Mouse (Mus musculus) G1E (cell line): ENCODE measurements around the gene Tagln.

ENCODE experiments used
- CTCF ChIP-seq: IDR thresholded peaks from 2 replicates; pipeline ENCODE4 v1.5.1; 2012; ENCODE audit warnings: low read depth, low read length, inconsistent platforms, mixed read lengths
- GATA1 ChIP-seq: IDR thresholded peaks from 2 replicates; pipeline ENCODE4 v1.6.1; 2012; ENCODE audit warnings: borderline replicate concordance, low read length, inconsistent platforms, mixed read lengths
- GATA2 ChIP-seq: IDR thresholded peaks from 2 replicates; pipeline ENCODE4 v1.6.1; 2012; ENCODE audit warnings: low read depth, low read length, inconsistent platforms, borderline replicate concordance
- POLR2AphosphoS5 ChIP-seq: IDR thresholded peaks from 2 replicates; pipeline ENCODE4 v1.6.1; 2012; ENCODE audit warnings: low read depth, low read length, inconsistent platforms; ENCODE audit not compliant: insufficient replicate concordance
- TAL1 ChIP-seq: conservative IDR thresholded peaks from 2 replicates; pipeline ENCODE4 v1.6.1; 2012; ENCODE audit warnings: low read depth, low read length, inconsistent platforms, mixed read lengths

- no peak for TF ChIP-seq CTCF
- TF ChIP-seq TAL1 = no peak
- TF ChIP-seq POLR2AphosphoS5 = no peak
- no peak for TF ChIP-seq GATA1
- TF ChIP-seq GATA2 = no peak
Measured at GRCm38 (mm10) chr9:45939794-45940193, 3.9 kb upstream of the Tagln start.
